Mouse (Mus musculus): ENCODE data around the gene Susd6. TPM values are rescaled to one million over a fixed set of nuclear protein-coding genes. Genes with fewer than 3 reads are reported as not detected.

Susd6 gene
- 12.3 and 12.8 TPM in 2 replicates for polyA plus RNA-seq (2021; fragmentation: Nextera tagmentation)
- long read RNA-seq, experiment 1, full-length matches to known transcripts, result 35 of 63 reads
- long read RNA-seq, experiment 1, partial matches to known transcripts, result 26 of 63 reads
- long read RNA-seq, experiment 1, other reads (novel, unspliced or antisense), result 2 of 63 reads
- long read RNA-seq, experiment 2, full-length matches to known transcripts, result 1 of 25 reads
- long read RNA-seq, experiment 2, partial matches to known transcripts, result 18 of 25 reads
- long read RNA-seq, experiment 2, other reads (novel, unspliced or antisense), result 6 of 25 reads

DNA sequence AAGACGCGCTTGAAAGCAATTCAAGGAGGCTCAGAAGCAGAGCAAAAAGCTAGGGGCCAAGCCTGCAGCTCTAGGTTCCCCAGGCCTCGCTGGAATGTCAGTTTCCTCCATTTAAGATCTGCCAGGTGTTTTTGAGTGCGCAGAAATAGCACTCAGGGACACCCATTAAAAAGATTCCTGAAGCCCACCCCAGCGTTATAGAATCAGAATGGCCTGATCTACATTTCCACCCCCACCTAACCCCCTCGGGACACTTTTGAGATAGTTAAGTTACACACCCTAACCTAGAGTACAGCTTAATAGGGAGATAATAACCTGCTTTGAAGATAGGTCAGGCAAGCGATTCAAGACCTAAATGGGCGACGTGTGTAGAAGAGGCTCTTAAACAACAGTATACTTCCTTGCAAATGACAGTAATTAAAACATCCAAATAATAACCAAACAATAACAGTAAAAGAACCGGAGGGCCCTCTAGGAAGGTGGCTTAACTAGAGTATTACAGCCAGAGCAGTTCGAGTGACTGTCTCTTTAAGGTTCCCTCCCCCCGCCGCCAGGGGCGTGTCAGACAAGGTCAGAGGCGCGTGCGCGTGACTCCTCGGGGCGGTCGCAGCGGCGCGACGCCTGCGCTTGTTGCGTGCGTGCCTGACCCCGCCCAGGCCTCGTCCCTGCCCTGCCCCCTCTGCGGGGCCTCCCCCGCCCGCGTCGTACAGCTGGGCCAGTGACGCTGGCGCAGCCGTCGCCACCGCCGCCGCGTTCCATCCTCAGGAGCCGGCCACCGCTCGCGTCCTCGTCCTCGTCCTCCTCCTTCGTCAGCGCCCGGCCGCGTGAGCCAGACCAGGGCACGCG is at the start of gene Susd6:
Gene Susd6 (plus strand): TSS at position 662 of the 846 bp plus-strand sequence.

DNA sequence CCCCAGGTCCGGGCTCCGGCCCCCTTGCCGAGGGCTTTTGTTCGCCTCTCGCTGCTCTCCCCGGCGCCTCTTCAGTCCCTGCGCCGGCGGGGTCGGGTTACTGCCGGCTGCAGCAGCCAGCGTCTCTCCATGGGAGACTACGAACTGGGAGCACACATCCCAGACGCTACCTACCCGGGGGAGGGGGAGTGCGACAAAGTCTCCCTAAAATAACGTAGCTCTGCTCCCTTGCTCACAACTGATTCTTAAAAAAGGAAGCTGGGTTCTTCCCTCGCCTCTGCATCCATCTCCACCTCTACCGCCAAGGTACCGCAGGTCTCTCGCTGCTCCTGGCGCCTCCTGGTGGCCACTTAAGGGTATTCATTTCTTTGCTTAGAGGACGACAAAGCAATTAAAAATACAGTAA is 29.9 kb upstream of the Susd6 start, which contains the start of gene Ccdc177:
Gene Ccdc177 (minus strand): TSS at position 292 of the 406 bp plus-strand sequence.

Other genes starting within 250 kb of the Susd6 start
- gene Slc39a9, start 146.6 kb upstream of the Susd6 start, polyA plus RNA-seq (2021; fragmentation: Nextera tagmentation), result 19.7 and 24.0 TPM in 2 replicates
- gene Erh, start 146.2 kb upstream of the Susd6 start, polyA plus RNA-seq (2021; fragmentation: Nextera tagmentation), result 160 and 244 TPM in 2 replicates
- 0.77 and 1.6 TPM in 2 replicates for gene Plekhd1, start 97.9 kb upstream of the Susd6 start, polyA plus RNA-seq (2021; fragmentation: Nextera tagmentation)
- gene Ccdc177, start 29.8 kb upstream of the Susd6 start, polyA plus RNA-seq (2021; fragmentation: Nextera tagmentation), result 1.1 and 1.5 TPM in 2 replicates
- 82.6 and 103 TPM in 2 replicates for gene Srsf5, start 155.0 kb downstream of the Susd6 start, polyA plus RNA-seq (2021; fragmentation: Nextera tagmentation)
- not detected in 2 replicates for gene Slc10a1, start 178.2 kb downstream of the Susd6 start, polyA plus RNA-seq (2021; fragmentation: Nextera tagmentation)
- gene Smoc1, start 236.3 kb downstream of the Susd6 start, polyA plus RNA-seq (2021; fragmentation: Nextera tagmentation), result 3.8 and 5.3 TPM in 2 replicates